Mouse (Mus musculus): ENCODE measurements around the gene Camk2d. TPM values are rescaled to one million over a fixed set of nuclear protein-coding genes. Genes with fewer than 3 reads are reported as not detected.

Camk2d gene
- total and polyA plus RNA-seq, 3 experiments = 0.07 to 0.35 TPM; not detected in 1

- no peak for DNase-seq (ENCODE audit: low read depth, low spot score)
- Histone ChIP-seq H3K79me2 (ENCODE audit: control insufficient read depth, insufficient read depth, low read length, poor library complexity) (no peaks in the 10 kb centered on the region), H3K9ac (ENCODE audit: control insufficient read depth, low read depth, low read length, poor library complexity, severe bottlenecking) (no peak overlapping the region), H3K4me1 (ENCODE audit: control insufficient read depth in 1 of 2, insufficient read depth in 2 of 2, low read length in 2 of 2) (no peaks in the 10 kb centered on the region), H3K27me3 (ENCODE audit: control insufficient read depth in 1 of 2, insufficient read depth in 2 of 2, low read length in 2 of 2) (no peaks in the 10 kb centered on the region), H3K36me3 (ENCODE audit: control insufficient read depth in 1 of 2, insufficient read depth in 2 of 2, low read length in 2 of 2) (no peaks in the 10 kb centered on the region), H3K9me3 (replicated peaks; ENCODE audit: insufficient read depth, low read length) (no peaks in the 10 kb centered on the region), H3K4me3 (ENCODE audit: control insufficient read depth in 1 of 2, insufficient read depth in 1 of 2, low read depth in 2 of 2, low read length in 2 of 2) (no peak overlapping the region), H3K27ac (ENCODE audit: control insufficient read depth, low read depth, low read length) (no peak overlapping the region)
- TF ChIP-seq RCOR1 (IDR thresholded peaks at IDR 0.05; ENCODE audit: low read depth, low read length) (no peak), MEF2A (IDR thresholded peaks at IDR 0.05; ENCODE audit: extremely low read depth, insufficient replicate concordance, low read depth, low read length, poor library complexity, severe bottlenecking) (no peak), MYC (IDR thresholded peaks at IDR 0.05; ENCODE audit: low read depth, low read length) (no peak), USF2 (IDR thresholded peaks at IDR 0.05; ENCODE audit: borderline replicate concordance in 1 of 2, insufficient read depth in 1 of 2, low read depth in 1 of 2, low read length in 2 of 2) (no peak), POLR2AphosphoS5 (IDR thresholded peaks at IDR 0.05; ENCODE audit: borderline replicate concordance, low read depth, low read length) (no peak), CHD1 (IDR thresholded peaks at IDR 0.05; ENCODE audit: low read depth, low read length) (no peak), TBP (IDR thresholded peaks at IDR 0.05; ENCODE audit: low read depth, low read length) (no peak), RAD21 (IDR thresholded peaks at IDR 0.05; ENCODE audit: low read depth, low read length) (no peak), USF1 (IDR thresholded peaks at IDR 0.05; ENCODE audit: low read depth, low read length) (no peak), MAZ (IDR thresholded peaks at IDR 0.05; ENCODE audit: low read depth, low read length) (no peak)
These were observed 64.9 kb downstream of the Camk2d start for GRCm38 (mm10) chr3:126660986-126661385.

- no peaks in the 10 kb centered on the region for H3K36me3 ChIP-seq (ENCODE audit: control insufficient read depth in 1 of 2, insufficient read depth in 2 of 2, low read length in 2 of 2)
- DNase-seq (ENCODE audit: low read depth, low spot score) = no peak
- no peaks in the 10 kb centered on the region for H3K79me2 ChIP-seq (ENCODE audit: control insufficient read depth, insufficient read depth, low read length, poor library complexity)
- H3K27me3 ChIP-seq (ENCODE audit: control insufficient read depth in 1 of 2, insufficient read depth in 2 of 2, low read length in 2 of 2) = no peaks in the 10 kb centered on the region
- H3K9me3 ChIP-seq (replicated peaks; ENCODE audit: insufficient read depth, low read length) = no peaks in the 10 kb centered on the region
- H3K9ac ChIP-seq (ENCODE audit: control insufficient read depth, low read depth, low read length, poor library complexity, severe bottlenecking) = no peak overlapping the region
- no peaks in the 10 kb centered on the region for H3K4me1 ChIP-seq (ENCODE audit: control insufficient read depth in 1 of 2, insufficient read depth in 2 of 2, low read length in 2 of 2)
- no peak for TF ChIP-seq CHD1 (IDR thresholded peaks at IDR 0.05; ENCODE audit: low read depth, low read length)
- no peak overlapping the region for H3K4me3 ChIP-seq (ENCODE audit: control insufficient read depth in 1 of 2, insufficient read depth in 1 of 2, low read depth in 2 of 2, low read length in 2 of 2)
- no peak overlapping the region for H3K27ac ChIP-seq (ENCODE audit: control insufficient read depth, low read depth, low read length)
These were observed 65.8 kb downstream of the Camk2d start for GRCm38 (mm10) chr3:126661920-126662319.

GRCm38 (mm10) chr3:126663436-126663835 lies 67.3 kb downstream of the Camk2d start:
- no peak for TF ChIP-seq GATA1 (IDR thresholded peaks at IDR 0.05; ENCODE audit: low read depth, low read length)
- no peak for TF ChIP-seq USF2 (IDR thresholded peaks at IDR 0.05; ENCODE audit: borderline replicate concordance in 1 of 2, insufficient read depth in 1 of 2, low read depth in 1 of 2, low read length in 2 of 2)
- TF ChIP-seq ETS1 (IDR thresholded peaks at IDR 0.05; ENCODE audit: low read depth, low read length) = no peak
- TF ChIP-seq MAFK (IDR thresholded peaks at IDR 0.05; ENCODE audit: borderline replicate concordance, low read depth, low read length) = no peak
- TF ChIP-seq POLR2AphosphoS2 (IDR thresholded peaks at IDR 0.05; ENCODE audit: low read length) = no peak
- TF ChIP-seq MEF2A (IDR thresholded peaks at IDR 0.05; ENCODE audit: extremely low read depth, insufficient replicate concordance, low read depth, low read length, poor library complexity, severe bottlenecking) = no peak
- no peak for TF ChIP-seq HCFC1 (IDR thresholded peaks at IDR 0.05; ENCODE audit: low read depth, low read length)
- TF ChIP-seq RCOR1 (IDR thresholded peaks at IDR 0.05; ENCODE audit: low read depth, low read length) = no peak
- no peak for TF ChIP-seq ELF1 (IDR thresholded peaks at IDR 0.05; ENCODE audit: low read depth, low read length)
- TF ChIP-seq GABPA (IDR thresholded peaks at IDR 0.05; ENCODE audit: low read depth, low read length) = no peak
- H3K9me3 ChIP-seq (replicated peaks; ENCODE audit: insufficient read depth, low read length) = no peaks in the 10 kb centered on the region
- H3K36me3 ChIP-seq (ENCODE audit: control insufficient read depth in 1 of 2, insufficient read depth in 2 of 2, low read length in 2 of 2) = no peaks in the 10 kb centered on the region
- H3K9ac ChIP-seq (ENCODE audit: control insufficient read depth, low read depth, low read length, poor library complexity, severe bottlenecking) = no peak overlapping the region
- no peak for DNase-seq (ENCODE audit: low read depth, low spot score)
- H3K79me2 ChIP-seq (ENCODE audit: control insufficient read depth, insufficient read depth, low read length, poor library complexity) = no peaks in the 10 kb centered on the region
- no peak overlapping the region for H3K27ac ChIP-seq (ENCODE audit: control insufficient read depth, low read depth, low read length)
- H3K4me1 ChIP-seq (ENCODE audit: control insufficient read depth in 1 of 2, insufficient read depth in 2 of 2, low read length in 2 of 2) = no peaks in the 10 kb centered on the region
- H3K4me3 ChIP-seq (ENCODE audit: control insufficient read depth in 1 of 2, insufficient read depth in 1 of 2, low read depth in 2 of 2, low read length in 2 of 2) = no peak overlapping the region
- H3K27me3 ChIP-seq (ENCODE audit: control insufficient read depth in 1 of 2, insufficient read depth in 2 of 2, low read length in 2 of 2) = no peaks in the 10 kb centered on the region

Measured in MEL (cell line).